Mouse (Mus musculus) Muller cell, postnatal 12 days (primary cell): ENCODE measurements around the gene Gm12216.

Experiments
- DNase-seq: peaks from one replicate; pipeline ENCODE4 v3.0.0-alpha.2; 2015; ENCODE audit errors: inconsistent ontology term

The Gm12216 gene

DNA sequence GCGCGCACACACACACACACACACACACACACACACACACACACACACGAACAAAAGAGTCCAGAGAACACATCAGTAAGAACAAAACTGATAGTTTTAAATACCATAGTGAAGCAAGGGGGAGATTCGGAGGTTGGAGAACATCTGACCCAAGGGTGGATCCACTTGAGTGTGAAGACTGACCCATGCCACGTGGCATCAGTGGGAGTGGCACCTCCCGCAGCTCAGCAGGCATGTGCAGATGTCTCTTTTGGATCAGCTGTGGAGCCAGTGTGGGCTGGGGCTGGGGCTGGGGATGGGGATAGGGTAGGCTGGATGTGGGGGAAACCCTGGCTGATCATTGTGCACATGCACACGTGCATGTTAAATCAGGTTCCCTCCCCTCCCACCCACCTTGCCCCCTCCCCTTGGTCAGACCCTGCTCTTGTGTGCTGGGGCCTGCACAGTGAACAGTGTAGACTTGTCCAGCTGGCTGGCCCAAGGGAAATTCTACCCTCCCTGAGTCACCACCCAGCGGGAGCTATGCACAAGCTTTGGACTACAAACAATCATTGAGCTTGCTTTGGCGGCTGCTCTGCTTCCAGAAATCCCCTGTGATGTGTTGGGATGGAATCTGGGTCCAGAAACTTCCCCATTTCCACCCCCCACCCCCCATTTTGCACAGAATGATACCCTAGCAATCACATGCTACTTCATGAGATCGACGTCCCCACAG lies 37.7 kb downstream of the Gm12216 start:
- peak; percentile 89 for DNase-seq

DNA sequence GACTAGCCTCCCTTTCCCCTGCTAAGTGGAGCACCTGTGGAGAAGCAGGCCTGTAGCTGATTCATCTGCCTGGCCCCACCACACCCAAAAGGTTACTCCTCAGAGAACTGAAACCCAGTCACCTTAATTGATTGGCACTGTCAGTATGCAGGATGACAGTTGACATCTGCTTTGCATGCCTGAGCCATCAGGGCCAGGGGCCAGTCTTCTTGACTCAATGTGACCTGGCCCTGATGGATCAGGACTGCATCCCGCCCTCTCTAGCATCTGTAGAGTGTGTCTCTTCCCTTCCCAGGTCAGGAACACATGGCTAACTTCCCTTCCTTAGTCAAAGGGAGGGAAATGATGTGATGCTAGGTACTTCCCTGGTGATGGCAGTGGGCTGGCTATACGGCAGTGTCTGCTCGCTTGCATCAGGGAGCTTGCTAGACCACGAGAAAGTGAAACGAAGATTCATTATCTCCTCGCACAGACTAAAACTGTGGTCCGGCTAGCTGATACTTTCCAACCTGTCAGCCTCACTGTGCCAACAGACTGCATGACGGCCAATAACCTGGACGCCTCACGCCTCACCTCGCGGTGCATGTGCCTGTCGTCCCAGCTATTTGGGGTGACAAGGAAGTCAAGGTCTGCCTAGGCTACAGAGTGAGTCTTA lies 38.4 kb downstream of the Gm12216 start:
- DNase-seq, result no peak

DNA sequence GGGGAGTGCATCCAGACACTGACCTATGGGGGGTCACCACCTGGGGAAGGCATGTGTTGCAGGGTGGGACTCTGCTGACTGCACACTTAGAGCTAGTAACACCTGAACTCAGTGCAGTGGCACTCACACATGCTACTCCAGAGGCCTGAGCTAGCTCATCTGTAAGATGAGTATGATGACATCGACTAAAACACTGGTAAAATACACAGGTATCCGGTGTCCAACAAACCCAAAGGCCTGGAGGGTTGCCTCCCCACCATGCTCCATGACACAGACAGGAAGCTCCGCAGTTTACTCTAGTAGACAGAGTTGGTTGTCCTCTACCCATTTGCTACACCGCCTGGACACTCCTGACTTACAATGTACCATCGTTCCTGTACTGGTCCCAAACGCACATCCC lies 39.5 kb downstream of the Gm12216 start:
- DNase-seq, result no peak

DNA sequence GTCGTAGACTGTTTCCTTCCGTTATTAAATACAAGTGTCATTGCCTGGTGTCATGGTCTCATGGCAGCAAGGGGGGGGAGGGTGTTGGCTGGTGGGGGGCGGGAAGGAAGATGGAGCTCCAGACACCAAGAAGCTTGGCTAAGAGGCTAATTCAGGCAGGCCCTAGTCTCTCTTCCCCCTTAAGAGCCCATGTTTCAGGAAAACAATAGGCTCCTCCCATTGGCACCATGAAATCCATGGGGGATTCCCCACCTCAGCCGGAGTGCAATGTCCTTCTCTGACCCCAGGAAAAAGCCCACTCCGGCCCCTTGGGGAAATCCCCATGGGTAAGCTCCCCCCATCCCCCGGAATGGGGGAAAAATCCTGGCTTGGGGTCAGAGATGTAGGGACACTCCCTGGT lies 40.3 kb downstream of the Gm12216 start:
- DNase-seq, result no peak

GRCm38 (mm10) chr11:53816841-53817375 lies 42.1 kb downstream of the Gm12216 start:
- no peak for DNase-seq

DNA sequence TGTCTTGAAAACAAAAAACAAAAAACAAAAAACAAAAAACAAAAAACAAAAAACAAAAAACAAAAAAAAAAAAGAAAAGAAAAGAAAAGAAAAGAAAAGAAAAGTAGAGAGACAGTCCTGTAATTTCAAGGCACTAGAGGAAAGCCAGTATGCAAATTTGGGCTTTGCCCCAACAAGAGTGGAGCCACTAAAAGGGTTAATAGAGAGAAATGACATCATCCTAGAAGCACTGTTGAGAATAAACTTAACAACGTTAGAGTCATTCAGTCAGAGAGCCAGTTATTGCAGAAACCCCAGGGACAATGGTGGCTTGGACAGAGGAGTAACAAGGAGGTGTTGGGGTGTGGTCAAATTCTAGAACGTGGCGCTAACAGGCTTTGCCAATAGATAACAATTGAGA lies 44.2 kb downstream of the Gm12216 start:
- DNase-seq, result no peak

GRCm38 (mm10) chr11:53813001-53813868 lies 45.8 kb downstream of the Gm12216 start:
- DNase-seq, result no peak

- DNase-seq, result no peak
Observed at GRCm38 (mm10) chr11:53811312-53811711, 47.7 kb downstream of the Gm12216 start.

GRCm38 (mm10) chr11:53810749-53811148 lies 48.3 kb downstream of the Gm12216 start:
- no peak for DNase-seq

DNA sequence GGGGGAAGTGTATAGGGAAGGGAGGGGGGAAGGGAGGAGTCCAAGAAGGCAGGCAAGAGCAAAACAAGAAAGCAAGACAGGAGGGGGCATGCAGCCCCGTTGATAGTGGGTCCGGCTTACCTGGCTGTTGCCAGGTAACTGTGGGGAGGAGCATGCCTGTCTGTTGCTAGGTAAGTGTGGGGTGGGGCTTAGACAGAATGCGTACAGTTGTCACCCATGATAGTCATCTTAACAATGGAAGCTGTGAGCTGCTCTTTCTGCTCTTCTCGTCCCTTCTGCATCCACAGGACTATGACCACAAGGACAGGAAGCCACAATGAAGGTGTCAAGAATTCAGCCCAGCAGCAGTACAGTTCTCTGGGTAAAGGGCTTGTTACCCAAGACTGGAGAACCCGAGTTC lies 48.9 kb downstream of the Gm12216 start:
- DNase-seq, result no peak

GRCm38 (mm10) chr11:53809354-53809753 lies 49.7 kb downstream of the Gm12216 start:
- DNase-seq, result no peak

GRCm38 (mm10) chr11:53805786-53806185 lies 53.3 kb downstream of the Gm12216 start:
- no peak for DNase-seq

- DNase-seq, result no peak
Observed at GRCm38 (mm10) chr11:53804569-53805344, 54.3 kb downstream of the Gm12216 start.

DNA sequence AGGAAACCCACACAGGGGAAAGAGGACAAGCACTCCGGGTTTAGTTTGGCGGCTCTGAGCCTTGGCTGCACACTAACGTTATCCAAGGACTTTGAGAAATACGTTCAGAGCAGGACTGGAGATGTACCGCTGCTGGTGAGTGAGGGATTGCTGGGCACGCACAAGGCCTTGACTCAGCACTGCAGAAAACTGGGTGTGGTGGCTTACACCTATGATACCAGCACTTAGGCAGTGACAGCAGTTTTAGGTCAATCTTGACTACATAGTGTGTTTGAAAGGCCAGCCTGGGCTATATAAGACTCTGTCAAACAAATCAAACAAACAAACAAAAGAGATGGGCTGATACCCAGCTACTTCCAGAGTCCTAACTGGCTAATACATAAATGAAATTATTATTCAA lies 55.6 kb downstream of the Gm12216 start:
- no peak for DNase-seq

- DNase-seq, result peak; percentile 85
Observed at GRCm38 (mm10) chr11:53803093-53803492, 56.0 kb downstream of the Gm12216 start.

DNA sequence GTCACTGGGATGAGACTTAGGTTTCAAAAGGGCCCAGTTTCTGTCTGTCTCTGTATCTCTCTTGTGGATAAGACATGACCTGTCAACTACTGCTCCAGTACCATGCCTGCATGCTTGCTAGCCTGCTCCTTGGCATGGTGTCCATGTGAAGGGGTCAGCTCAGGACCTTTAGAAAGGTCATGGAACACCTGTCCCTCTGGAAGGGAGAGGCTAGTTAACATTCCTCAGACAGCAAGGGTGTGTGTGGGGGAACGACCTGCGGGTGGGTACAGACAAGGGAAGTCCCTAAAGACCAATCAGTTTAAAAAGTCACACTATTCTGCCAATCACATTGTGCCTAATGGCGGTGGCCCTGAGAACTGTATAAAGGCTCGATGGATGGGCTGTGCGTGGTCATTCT lies 58.1 kb downstream of the Gm12216 start:
- DNase-seq, result no peak

DNA sequence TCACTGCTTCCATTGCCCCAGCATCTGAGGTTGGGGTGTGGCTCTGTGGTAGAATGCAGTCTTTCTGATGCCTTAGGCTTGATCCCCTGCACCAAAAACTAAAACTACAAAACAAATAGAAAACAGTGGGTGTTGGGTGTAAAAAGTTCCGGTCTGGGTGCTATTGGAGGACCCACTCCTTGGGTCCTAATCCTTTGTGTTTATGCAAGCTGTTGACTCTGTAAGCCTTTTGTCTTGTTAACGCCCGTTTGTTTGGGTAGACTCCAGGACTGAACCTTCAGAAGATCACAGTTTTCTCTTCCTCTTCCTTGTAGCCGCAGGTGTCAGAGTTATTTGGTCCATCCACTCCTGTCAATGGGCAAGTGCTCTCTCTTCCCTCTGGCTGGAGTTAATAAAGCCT lies 59.0 kb downstream of the Gm12216 start:
- no peak for DNase-seq

DNA sequence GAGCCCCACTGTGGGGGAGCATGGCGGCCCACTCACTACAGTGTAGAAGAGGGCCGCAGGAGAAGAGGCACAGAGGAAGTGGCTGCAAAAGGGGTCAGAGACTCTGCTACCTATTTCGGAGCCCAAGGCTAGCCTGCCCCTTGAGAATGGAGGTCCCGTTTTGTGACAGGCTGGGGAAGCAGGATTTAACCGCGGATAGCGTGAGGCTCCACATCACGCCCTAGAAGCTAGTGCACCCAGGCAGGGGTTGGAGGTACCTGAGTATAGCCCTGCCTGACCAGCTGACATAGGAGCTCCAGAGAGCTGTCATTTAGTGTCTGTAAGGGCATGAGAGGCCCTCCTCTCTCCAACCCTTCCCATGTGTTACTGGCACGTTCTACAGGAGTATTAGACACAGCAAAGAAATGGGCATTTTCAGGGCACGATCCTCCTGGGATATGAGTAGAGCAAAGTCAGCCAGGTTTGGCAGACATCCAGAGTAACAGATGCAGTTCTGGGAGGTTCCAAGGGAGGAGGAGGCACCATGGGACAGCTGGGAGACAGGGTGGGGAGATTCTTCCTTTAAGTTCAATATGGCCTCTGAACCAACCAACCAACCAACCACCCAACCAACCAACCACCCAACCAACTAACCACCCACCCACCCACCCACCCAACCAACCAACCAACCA lies 60.9 kb downstream of the Gm12216 start:
- no peak for DNase-seq

DNA sequence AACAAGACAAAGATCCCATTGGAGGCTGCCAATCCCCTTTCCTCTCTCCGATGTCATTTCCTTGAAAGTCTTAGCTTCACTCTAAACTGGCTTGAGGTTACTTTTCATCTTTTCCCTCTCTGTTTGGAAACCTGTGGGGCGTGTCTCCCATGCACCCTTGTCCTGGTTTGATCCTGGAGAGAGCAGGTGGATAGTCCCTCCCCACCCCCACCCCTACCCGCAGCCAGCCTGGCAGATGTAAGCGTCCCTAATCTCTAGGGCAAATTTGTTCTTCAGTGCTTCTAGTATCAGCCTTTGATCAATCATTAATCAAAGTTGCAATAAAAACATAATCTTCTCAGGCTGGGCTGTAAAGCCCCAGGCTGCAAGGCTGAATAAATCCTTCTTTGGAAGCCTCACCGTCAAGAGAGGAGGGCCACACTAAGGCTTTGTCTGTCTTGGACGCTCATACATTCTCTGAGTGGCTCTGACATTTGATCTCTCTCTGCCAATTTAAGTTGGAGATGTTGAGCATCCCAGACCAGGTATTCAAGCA lies 61.6 kb downstream of the Gm12216 start:
- no peak for DNase-seq

GRCm38 (mm10) chr11:53796409-53797151 lies 62.5 kb downstream of the Gm12216 start:
- DNase-seq, result peak; percentile 85
